Mouse (Mus musculus): ENCODE measurements around the gene Plekhg1. TPM values are rescaled to one million over a fixed set of nuclear protein-coding genes. Genes with fewer than 3 reads are reported as not detected.

Gene Plekhg1
- polyA plus RNA-seq, 1 experiment from 2014 or later: 7.6 TPM

- Histone ChIP-seq H3K36me3 (ENCODE audit: control insufficient read depth, insufficient read depth, low read length) (no peaks in the 10 kb centered on the region), H3K27ac (replicated peaks in 1 of 2; ENCODE audit: control insufficient read depth in 1 of 2, insufficient read depth in 1 of 2, low read depth in 2 of 2, low read length in 2 of 2) (no peak overlapping the region), H3K4me3 (ENCODE audit: control insufficient read depth in 1 of 2, insufficient read depth in 1 of 2, low read depth in 1 of 2, low read length in 2 of 2) (no peak overlapping the region), H3K27me3 (ENCODE audit: control insufficient read depth, insufficient read depth, low read length) (no peaks in the 10 kb centered on the region), H3K9me3 (ENCODE audit: control insufficient read depth, low read length) (no peaks in the 10 kb centered on the region), H3K4me1 (ENCODE audit: control insufficient read depth in 2 of 2, insufficient read depth in 2 of 2, low read length in 2 of 2) (no peaks in the 10 kb centered on the region), H3K9ac (ENCODE audit: low read length) (no peak overlapping the region), H3K4me2 (ENCODE audit: low read length) (no peak overlapping the region)
- no peak for ATAC-seq (ENCODE audit: insufficient number of reproducible peaks, insufficient read depth, low FRiP score, low read depth)
- WGBS: 77% methylated on average over 2 of the region's 2 CpGs
Observed at GRCm38 (mm10) chr10:3774330-3774729, 34.2 kb downstream of the Plekhg1 start.

- H3K27ac ChIP-seq (replicated peaks in 1 of 2; ENCODE audit: control insufficient read depth in 1 of 2, insufficient read depth in 1 of 2, low read depth in 2 of 2, low read length in 2 of 2): no peak overlapping the region
- no peak overlapping the region for H3K9ac ChIP-seq (ENCODE audit: low read length)
- H3K4me1 ChIP-seq (ENCODE audit: control insufficient read depth in 2 of 2, insufficient read depth in 2 of 2, low read length in 2 of 2): no peaks in the 10 kb centered on the region
- H3K36me3 ChIP-seq (ENCODE audit: control insufficient read depth, insufficient read depth, low read length): no peaks in the 10 kb centered on the region
- no peak overlapping the region for H3K4me3 ChIP-seq (ENCODE audit: control insufficient read depth in 1 of 2, insufficient read depth in 1 of 2, low read depth in 1 of 2, low read length in 2 of 2)
- H3K9me3 ChIP-seq (ENCODE audit: control insufficient read depth, low read length): no peaks in the 10 kb centered on the region
- ATAC-seq (ENCODE audit: insufficient number of reproducible peaks, insufficient read depth, low FRiP score, low read depth): no peak
- no peak overlapping the region for H3K4me2 ChIP-seq (ENCODE audit: low read length)
- WGBS: 85% methylated on average over 2 of the region's 2 CpGs
- no peaks in the 10 kb centered on the region for H3K27me3 ChIP-seq (ENCODE audit: control insufficient read depth, insufficient read depth, low read length)
Observed at GRCm38 (mm10) chr10:3776761-3777160, 36.6 kb downstream of the Plekhg1 start.

GRCm38 (mm10) chr10:3785362-3785761 lies 45.2 kb downstream of the Plekhg1 start:
- ATAC-seq (ENCODE audit: insufficient number of reproducible peaks, insufficient read depth, low FRiP score, low read depth): no peak
- peaks cover 5 to 6% of the 10 kb centered on the region in 2 experiments; a peak in 2 of 4 replicates for H3K4me1 ChIP-seq (ENCODE audit: control insufficient read depth in 2 of 2, insufficient read depth in 2 of 2, low read length in 2 of 2)
- no peak overlapping the region for H3K9ac ChIP-seq (ENCODE audit: low read length)
- H3K36me3 ChIP-seq (ENCODE audit: control insufficient read depth, insufficient read depth, low read length): no peaks in the 10 kb centered on the region
- H3K4me3 ChIP-seq (ENCODE audit: control insufficient read depth in 1 of 2, insufficient read depth in 1 of 2, low read depth in 1 of 2, low read length in 2 of 2): no peak overlapping the region
- 81% methylated on average over 4 of the region's 4 CpGs for WGBS
- no peaks in the 10 kb centered on the region for H3K27me3 ChIP-seq (ENCODE audit: control insufficient read depth, insufficient read depth, low read length)
- H3K27ac ChIP-seq (replicated peaks in 1 of 2; ENCODE audit: control insufficient read depth in 1 of 2, insufficient read depth in 1 of 2, low read depth in 2 of 2, low read length in 2 of 2): no peak overlapping the region
- no peak overlapping the region for H3K4me2 ChIP-seq (ENCODE audit: low read length)
- no peaks in the 10 kb centered on the region for H3K9me3 ChIP-seq (ENCODE audit: control insufficient read depth, low read length)

- H3K27me3 ChIP-seq (ENCODE audit: control insufficient read depth, insufficient read depth, low read length): no peaks in the 10 kb centered on the region
- ATAC-seq (ENCODE audit: insufficient number of reproducible peaks, insufficient read depth, low FRiP score, low read depth): no peak
- no peak overlapping the region for H3K9ac ChIP-seq (ENCODE audit: low read length)
- H3K36me3 ChIP-seq (ENCODE audit: control insufficient read depth, insufficient read depth, low read length): no peaks in the 10 kb centered on the region
- H3K9me3 ChIP-seq (ENCODE audit: control insufficient read depth, low read length): no peaks in the 10 kb centered on the region
- 85% methylated on average over 4 of the region's 4 CpGs for WGBS
- peaks cover 5 to 6% of the 10 kb centered on the region in 2 experiments; a peak in 2 of 4 replicates for H3K4me1 ChIP-seq (ENCODE audit: control insufficient read depth in 2 of 2, insufficient read depth in 2 of 2, low read length in 2 of 2)
- no peak overlapping the region for H3K27ac ChIP-seq (replicated peaks in 1 of 2; ENCODE audit: control insufficient read depth in 1 of 2, insufficient read depth in 1 of 2, low read depth in 2 of 2, low read length in 2 of 2)
- H3K4me2 ChIP-seq (ENCODE audit: low read length): no peak overlapping the region
- H3K4me3 ChIP-seq (ENCODE audit: control insufficient read depth in 1 of 2, insufficient read depth in 1 of 2, low read depth in 1 of 2, low read length in 2 of 2): no peak overlapping the region
Observed at GRCm38 (mm10) chr10:3786531-3786930, 46.4 kb downstream of the Plekhg1 start.

GRCm38 (mm10) chr10:3787006-3787405 lies 46.8 kb downstream of the Plekhg1 start:
- Histone ChIP-seq H3K4me3 (ENCODE audit: control insufficient read depth in 1 of 2, insufficient read depth in 1 of 2, low read depth in 1 of 2, low read length in 2 of 2) (no peak overlapping the region), H3K4me2 (ENCODE audit: low read length) (no peak overlapping the region), H3K27me3 (ENCODE audit: control insufficient read depth, insufficient read depth, low read length) (no peaks in the 10 kb centered on the region), H3K36me3 (ENCODE audit: control insufficient read depth, insufficient read depth, low read length) (no peaks in the 10 kb centered on the region), H3K4me1 (ENCODE audit: control insufficient read depth in 2 of 2, insufficient read depth in 2 of 2, low read length in 2 of 2) (peaks cover 5 to 6% of the 10 kb centered on the region in 2 experiments; a peak in 2 of 4 replicates), H3K27ac (replicated peaks in 1 of 2; ENCODE audit: control insufficient read depth in 1 of 2, insufficient read depth in 1 of 2, low read depth in 2 of 2, low read length in 2 of 2) (no peak overlapping the region), H3K9me3 (ENCODE audit: control insufficient read depth, low read length) (no peaks in the 10 kb centered on the region), H3K9ac (ENCODE audit: low read length) (no peak overlapping the region)
- 11% methylated on average over 5 of the region's 5 CpGs for WGBS
- ATAC-seq (ENCODE audit: insufficient number of reproducible peaks, insufficient read depth, low FRiP score, low read depth): no peak

- Histone ChIP-seq H3K36me3 (ENCODE audit: control insufficient read depth, insufficient read depth, low read length) (no peaks in the 10 kb centered on the region), H3K9me3 (ENCODE audit: control insufficient read depth, low read length) (no peaks in the 10 kb centered on the region), H3K27me3 (ENCODE audit: control insufficient read depth, insufficient read depth, low read length) (no peaks in the 10 kb centered on the region), H3K4me2 (ENCODE audit: low read length) (no peak overlapping the region), H3K9ac (ENCODE audit: low read length) (no peak overlapping the region), H3K27ac (replicated peaks in 1 of 2; ENCODE audit: control insufficient read depth in 1 of 2, insufficient read depth in 1 of 2, low read depth in 2 of 2, low read length in 2 of 2) (no peak overlapping the region), H3K4me3 (ENCODE audit: control insufficient read depth in 1 of 2, insufficient read depth in 1 of 2, low read depth in 1 of 2, low read length in 2 of 2) (no peak overlapping the region), H3K4me1 (ENCODE audit: control insufficient read depth in 2 of 2, insufficient read depth in 2 of 2, low read length in 2 of 2) (0 out of 4 replicates have a peak, but pooled peaks cover 0 to 4% of the 10 kb centered on the region in 2 experiments)
- 79% methylated on average over 3 of the region's 3 CpGs for WGBS
- no peak for ATAC-seq (ENCODE audit: insufficient number of reproducible peaks, insufficient read depth, low FRiP score, low read depth)
Observed at GRCm38 (mm10) chr10:3793825-3794224, 53.7 kb downstream of the Plekhg1 start.

GRCm38 (mm10) chr10:3799455-3799854 lies 59.3 kb downstream of the Plekhg1 start:
- H3K27me3 ChIP-seq (ENCODE audit: control insufficient read depth, insufficient read depth, low read length): no peaks in the 10 kb centered on the region
- no peaks in the 10 kb centered on the region for H3K9me3 ChIP-seq (ENCODE audit: control insufficient read depth, low read length)
- ATAC-seq (ENCODE audit: insufficient number of reproducible peaks, insufficient read depth, low FRiP score, low read depth): no peak
- no peak overlapping the region for H3K9ac ChIP-seq (ENCODE audit: low read length)
- H3K4me2 ChIP-seq (ENCODE audit: low read length): no peak overlapping the region
- H3K36me3 ChIP-seq (ENCODE audit: control insufficient read depth, insufficient read depth, low read length): no peaks in the 10 kb centered on the region
- H3K4me3 ChIP-seq (ENCODE audit: control insufficient read depth in 1 of 2, insufficient read depth in 1 of 2, low read depth in 1 of 2, low read length in 2 of 2): no peak overlapping the region
- H3K4me1 ChIP-seq (ENCODE audit: control insufficient read depth in 2 of 2, insufficient read depth in 2 of 2, low read length in 2 of 2): no peaks in the 10 kb centered on the region
- H3K27ac ChIP-seq (replicated peaks in 1 of 2; ENCODE audit: control insufficient read depth in 1 of 2, insufficient read depth in 1 of 2, low read depth in 2 of 2, low read length in 2 of 2): no peak overlapping the region

GRCm38 (mm10) chr10:3801254-3801653 lies 61.1 kb downstream of the Plekhg1 start:
- Histone ChIP-seq H3K27ac (replicated peaks in 1 of 2; ENCODE audit: control insufficient read depth in 1 of 2, insufficient read depth in 1 of 2, low read depth in 2 of 2, low read length in 2 of 2) (no peak overlapping the region), H3K27me3 (ENCODE audit: control insufficient read depth, insufficient read depth, low read length) (no peaks in the 10 kb centered on the region), H3K9me3 (ENCODE audit: control insufficient read depth, low read length) (no peaks in the 10 kb centered on the region), H3K4me2 (ENCODE audit: low read length) (no peak overlapping the region), H3K9ac (ENCODE audit: low read length) (no peak overlapping the region), H3K4me3 (ENCODE audit: control insufficient read depth in 1 of 2, insufficient read depth in 1 of 2, low read depth in 1 of 2, low read length in 2 of 2) (no peak overlapping the region), H3K4me1 (ENCODE audit: control insufficient read depth in 2 of 2, insufficient read depth in 2 of 2, low read length in 2 of 2) (no peaks in the 10 kb centered on the region), H3K36me3 (ENCODE audit: control insufficient read depth, insufficient read depth, low read length) (no peaks in the 10 kb centered on the region)
- WGBS: 75% methylated on average over 6 of the region's 6 CpGs
- no peak for ATAC-seq (ENCODE audit: insufficient number of reproducible peaks, insufficient read depth, low FRiP score, low read depth)
